Mouse (Mus musculus) heart, adult 2 months (tissue): ENCODE measurements around the gene Atp5c1.

Experiments
- CTCF ChIP-seq: fragments of 200-600 bp; IDR thresholded peaks from 2 replicates; pipeline ENCODE4 v1.8.1; 2022; ENCODE audit warnings: antibody characterized with exemption, mild to moderate bottlenecking, moderate library complexity
- EP300 ChIP-seq: fragments of 200-500 bp; IDR thresholded peaks from 2 replicates; pipeline ENCODE4 v1.6.1; 2011; ENCODE audit warnings: low read depth, low read length, control low read depth; ENCODE audit not compliant: insufficient read depth
- POLR2A ChIP-seq: fragments of 200-500 bp; IDR thresholded peaks from 2 replicates; pipeline ENCODE4 v1.6.1; 2011; ENCODE audit warnings: mild to moderate bottlenecking, low read depth, low read length, control low read depth; ENCODE audit not compliant: insufficient read depth

DNA sequence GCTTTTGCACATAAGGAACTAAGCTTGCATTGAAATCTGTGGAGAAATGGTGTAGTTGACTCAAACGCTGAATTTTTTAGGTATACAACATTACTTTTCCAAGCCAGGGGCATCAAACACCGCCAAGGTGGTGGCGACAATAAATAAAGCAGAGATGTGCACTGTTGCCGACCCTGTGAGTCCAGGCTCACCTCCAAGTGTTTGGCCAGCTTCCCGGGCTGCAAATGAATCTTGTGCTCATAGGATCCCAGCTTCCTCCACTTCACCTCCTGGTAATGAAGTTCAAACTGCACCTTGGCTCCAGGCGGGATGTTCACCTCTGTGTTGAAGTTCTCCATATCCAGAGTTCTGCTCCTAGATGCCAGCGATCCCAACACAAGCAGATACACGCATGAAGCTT, 39.0 kb upstream of the Atp5c1 start:
- TF ChIP-seq CTCF (no peak), EP300 (no peak), POLR2A (no peak)
